Mouse (Mus musculus) G1E (cell line): ENCODE measurements around the gene Pi4k2a. TPM values are rescaled to one million over a fixed set of nuclear protein-coding genes. Genes with fewer than 3 reads are reported as not detected.

ENCODE experiments used
- ATAC-seq: 2 replicates; pipeline ENCODE4 v1.8.0; 2016; ENCODE audit warnings: mild to moderate bottlenecking; ENCODE audit not compliant: insufficient number of reproducible peaks, poor library complexity, low FRiP score, severe bottlenecking; ENCODE audit errors: extremely low read depth
- DNase-seq: peaks from one replicate; pipeline ENCODE4 v3.0.0; 2012; ENCODE audit warnings: low spot score
- H3K27me3 ChIP-seq: 2 replicates; pipeline ENCODE4 v1.6.1; 2012; ENCODE audit warnings: mild to moderate bottlenecking, low read length, inconsistent platforms; ENCODE audit not compliant: insufficient read depth
- H3K36me3 ChIP-seq: replicated peaks from 2 replicates; pipeline ENCODE3; 2012; ENCODE audit warnings: mild to moderate bottlenecking, inconsistent platforms
- H3K4me1 ChIP-seq: 2 replicates; pipeline ENCODE4 v1.6.1; 2012; ENCODE audit warnings: low read depth, low read length, inconsistent platforms, mixed read lengths; ENCODE audit not compliant: insufficient read depth
- H3K4me3 ChIP-seq: 2 replicates; pipeline ENCODE4 v1.5.1; 2012; ENCODE audit warnings: low read depth, mild to moderate bottlenecking, inconsistent platforms, low read length, moderate library complexity, mixed read lengths
- H3K9me3 ChIP-seq: replicated peaks from 2 replicates; pipeline ENCODE4 v1.6.1; 2012; ENCODE audit warnings: inconsistent platforms
- CTCF ChIP-seq: IDR thresholded peaks from 2 replicates; pipeline ENCODE4 v1.5.1; 2012; ENCODE audit warnings: low read depth, low read length, inconsistent platforms, mixed read lengths
- GATA1 ChIP-seq: IDR thresholded peaks from 2 replicates; pipeline ENCODE4 v1.6.1; 2012; ENCODE audit warnings: borderline replicate concordance, low read length, inconsistent platforms, mixed read lengths
- GATA2 ChIP-seq: IDR thresholded peaks from 2 replicates; pipeline ENCODE4 v1.6.1; 2012; ENCODE audit warnings: low read depth, low read length, inconsistent platforms, borderline replicate concordance
- POLR2AphosphoS5 ChIP-seq: IDR thresholded peaks from 2 replicates; pipeline ENCODE4 v1.6.1; 2012; ENCODE audit warnings: low read depth, low read length, inconsistent platforms; ENCODE audit not compliant: insufficient replicate concordance
- TAL1 ChIP-seq: conservative IDR thresholded peaks from 2 replicates; pipeline ENCODE4 v1.6.1; 2012; ENCODE audit warnings: low read depth, low read length, inconsistent platforms, mixed read lengths
- polyA plus RNA-seq: library from polyadenylated mRNA; stranded (reverse); fragments of >175 nt; gene quantifications from 2 replicates; pipeline ENCODE4 v1.2.3, GENCODE M21; 2012
- total RNA-seq, 2 experiments: library from RNA; stranded (forward) in 1 of 2; stranded (reverse) in 1 of 2; fragments of 200-1000 nt in 1 of 2; fragments of >200 nt in 1 of 2; fragmentation: Nextera tagmentation in 1 of 2; gene quantifications; 2 replicates each; pipeline ENCODE4 v1.2.3; 2014 to 2017

Pi4k2a gene
- total and polyA plus RNA-seq, 3 experiments, result 5.5 to 14.5 (median 10.7) TPM

DNA sequence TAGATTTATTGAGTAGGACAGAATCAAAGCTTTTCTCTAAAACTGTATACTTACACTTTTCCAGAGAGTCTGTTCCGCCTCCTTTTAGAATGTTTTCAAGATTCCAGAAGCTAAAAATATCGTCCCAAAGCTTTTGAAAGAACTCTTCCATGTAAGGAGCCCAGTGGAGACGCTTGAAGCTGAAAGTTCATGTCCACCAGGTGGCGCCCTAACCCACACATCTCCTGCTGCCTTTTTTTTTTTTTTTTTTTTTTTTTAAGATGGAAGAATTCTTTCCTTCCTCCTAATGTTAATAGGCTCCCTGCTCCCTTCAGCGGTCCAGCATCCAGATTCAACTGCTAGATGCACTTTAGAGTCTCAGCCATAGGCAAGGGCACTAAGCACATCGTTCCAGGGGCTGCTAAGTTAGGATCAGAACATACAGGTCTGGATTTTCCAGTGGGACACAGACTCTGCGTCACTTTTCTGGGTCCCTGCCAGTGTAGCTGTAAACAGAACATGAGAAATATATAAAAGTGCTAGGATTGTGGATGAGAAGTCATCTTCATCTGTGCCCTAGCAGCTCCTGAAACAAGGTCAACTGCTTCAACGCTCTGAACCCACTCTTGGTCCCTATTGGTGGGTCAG, 54.4 kb downstream of the Pi4k2a start:
- Histone ChIP-seq H3K9me3 (peaks cover 14% of the 10 kb centered on the region), H3K4me1 (peaks cover 2% of the 10 kb centered on the region; the same call in 1 of the 2 replicates), H3K27me3 (peaks cover 33% of the 10 kb centered on the region), H3K36me3 (no peaks in the 10 kb centered on the region), H3K4me3 (no peak overlapping the region)
- DNase-seq (peak; percentile 31), ATAC-seq (no peak)
- TF ChIP-seq CTCF (peak; percentile 31; the same call in 1 of the 2 replicates), GATA1 (no peak), GATA2 (no peak), TAL1 (no peak), POLR2AphosphoS5 (no peak)

DNA sequence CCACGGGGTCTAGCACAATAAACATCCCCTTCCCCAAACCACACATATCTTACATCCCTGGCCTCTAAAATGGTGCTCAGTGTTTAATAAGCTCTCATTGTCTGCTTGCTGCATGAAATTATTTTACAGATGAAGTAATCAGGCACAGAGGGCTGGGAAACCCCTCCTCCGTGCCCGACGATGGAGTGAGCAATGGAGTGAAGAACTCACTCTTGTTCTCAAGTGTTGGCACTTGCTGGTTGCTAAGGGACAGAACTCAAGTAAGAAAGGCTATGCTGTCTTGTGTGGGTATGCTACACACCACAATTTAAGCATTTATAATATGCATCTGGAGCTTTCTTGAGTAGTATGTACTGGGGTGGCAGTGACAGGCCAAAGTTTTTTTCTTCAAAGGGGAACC, 54.9 kb downstream of the Pi4k2a start:
- peaks cover 2% of the 10 kb centered on the region; the same call in 1 of the 2 replicates for H3K4me1 ChIP-seq
- H3K27me3 ChIP-seq, result peaks cover 34% of the 10 kb centered on the region

DNA sequence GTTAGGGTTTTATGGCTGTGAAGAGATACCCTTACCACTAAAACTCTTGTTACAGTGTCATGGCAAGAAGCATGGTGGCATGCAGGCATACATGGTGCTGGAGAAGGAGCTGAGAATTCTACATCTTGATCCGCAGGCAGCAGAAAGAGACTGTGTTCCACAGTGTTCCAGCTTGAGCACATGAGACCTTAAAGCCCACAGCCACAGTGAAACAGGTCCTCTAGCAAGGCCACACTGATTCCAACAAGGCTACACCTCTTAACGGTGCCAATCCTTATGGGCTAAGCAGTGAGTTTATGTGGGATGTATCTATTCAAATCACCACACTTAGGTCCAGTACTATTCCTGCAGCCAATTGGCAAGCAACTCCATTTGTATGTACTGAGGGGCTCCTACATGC, 55.5 kb downstream of the Pi4k2a start:
- no peak for DNase-seq
- Histone ChIP-seq H3K36me3 (no peaks in the 10 kb centered on the region), H3K4me3 (no peak overlapping the region), H3K4me1 (peaks cover 2% of the 10 kb centered on the region; the same call in 1 of the 2 replicates), H3K27me3 (peaks cover 38% of the 10 kb centered on the region), H3K9me3 (peaks cover 14% of the 10 kb centered on the region)
- TF ChIP-seq TAL1, result no peak
- no peak for ATAC-seq

More for the DNA sequence above, 54.9 kb downstream of the Pi4k2a start:
- Histone ChIP-seq H3K36me3 (no peaks in the 10 kb centered on the region), H3K9me3 (peaks cover 14% of the 10 kb centered on the region), H3K4me3 (no peak overlapping the region)
- no peak for ATAC-seq
- DNase-seq, result no peak
- TF ChIP-seq TAL1, result no peak
- TF ChIP-seq POLR2AphosphoS5, result no peak
- no peak for TF ChIP-seq GATA2
- TF ChIP-seq CTCF, result no peak
- no peak for TF ChIP-seq GATA1

DNA sequence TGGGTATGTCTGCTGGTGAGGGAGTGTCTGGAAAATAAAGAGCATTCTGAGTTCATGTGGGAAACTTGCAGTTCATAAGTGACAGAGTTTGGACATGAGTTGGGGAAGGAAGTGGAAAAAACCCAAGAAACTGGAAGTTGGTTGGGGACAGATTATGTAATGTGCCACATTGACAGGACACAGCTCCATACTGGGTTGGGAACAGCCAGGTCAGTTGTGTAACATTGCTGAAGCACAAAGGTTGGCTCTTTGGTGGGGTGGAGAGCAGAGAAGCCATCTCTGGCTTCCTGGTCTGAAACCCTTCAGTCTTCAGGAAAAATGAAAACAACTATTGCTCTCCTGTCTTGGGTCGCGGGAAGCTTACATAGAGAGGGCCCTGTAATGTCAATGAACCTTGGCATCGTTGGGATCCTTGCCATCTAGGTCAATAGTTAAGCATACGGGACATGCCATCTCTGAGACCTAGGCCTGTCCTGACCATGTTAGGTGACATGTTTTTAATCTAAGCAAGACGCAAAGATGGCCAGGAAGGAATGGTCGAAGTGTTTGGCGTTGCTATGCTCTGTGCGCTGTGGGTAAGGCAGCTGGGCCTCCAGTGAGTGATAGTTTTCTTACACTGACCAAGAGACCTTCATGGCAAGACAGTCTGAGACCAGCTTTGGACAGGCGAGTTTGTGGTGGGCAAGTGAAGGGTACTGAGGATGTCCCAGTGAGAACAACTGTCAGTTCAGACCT, 56.2 kb downstream of the Pi4k2a start:
- TF ChIP-seq GATA1 (no peak), TAL1 (no peak)
- H3K27me3 ChIP-seq, result peaks cover 45% of the 10 kb centered on the region
- H3K36me3 ChIP-seq, result no peaks in the 10 kb centered on the region
- no peak for ATAC-seq
- H3K9me3 ChIP-seq, result peaks cover 14% of the 10 kb centered on the region
- H3K4me1 ChIP-seq, result peaks cover 2% of the 10 kb centered on the region; the same call in 1 of the 2 replicates
- no peak for DNase-seq
- H3K4me3 ChIP-seq, result no peak overlapping the region

DNA sequence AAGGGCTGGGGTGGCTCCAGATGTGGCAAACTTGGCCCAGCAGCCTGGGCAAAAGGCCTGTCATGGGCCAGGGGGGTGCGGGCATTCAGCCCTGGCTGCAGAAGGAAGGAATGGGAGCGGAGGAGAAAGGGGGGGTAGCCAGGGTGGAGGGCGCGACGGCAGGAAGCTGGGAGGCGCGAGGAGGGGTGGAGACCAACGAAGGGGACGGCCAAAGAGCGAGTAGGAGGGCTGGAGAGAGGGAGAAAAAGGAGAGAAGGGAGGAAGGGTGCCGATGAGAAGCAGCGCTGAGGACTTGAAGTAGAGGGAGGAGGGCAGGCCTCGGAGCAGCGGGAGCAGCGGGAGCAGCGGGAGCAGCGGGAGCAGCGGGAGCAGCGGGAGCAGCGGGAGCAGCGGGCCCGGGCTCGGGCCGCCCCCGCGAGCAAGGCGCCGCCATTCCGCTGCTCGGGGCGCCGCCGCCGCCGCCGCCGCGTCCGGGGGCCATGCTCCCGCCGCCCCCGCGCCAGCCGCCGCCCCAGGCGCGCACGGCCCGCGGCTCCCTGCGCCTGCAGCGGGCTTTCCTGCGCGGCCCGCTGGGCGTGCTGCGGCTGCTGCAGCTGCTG, 57.0 kb downstream of the Pi4k2a start, which contains the start of gene Marveld1:
TSS of gene Marveld1 (plus strand) at position 231 of the 599 bp plus-strand sequence.
- Histone ChIP-seq H3K36me3 (no peaks in the 10 kb centered on the region), H3K4me3 (0 out of 2 replicates have a peak within 1 kb of the TSS, but pooled peaks have one; percentile 14), H3K9me3 (peaks cover 14% of the 10 kb centered on the region), H3K4me1 (peaks cover 4% of the 10 kb centered on the region), H3K27me3 (peaks cover 45% of the 10 kb centered on the region)
- DNase-seq, result no peak
- no peak for ATAC-seq
- TF ChIP-seq TAL1 (no peak), CTCF (no peak), GATA2 (no peak), POLR2AphosphoS5 (no peak), GATA1 (no peak)

DNA sequence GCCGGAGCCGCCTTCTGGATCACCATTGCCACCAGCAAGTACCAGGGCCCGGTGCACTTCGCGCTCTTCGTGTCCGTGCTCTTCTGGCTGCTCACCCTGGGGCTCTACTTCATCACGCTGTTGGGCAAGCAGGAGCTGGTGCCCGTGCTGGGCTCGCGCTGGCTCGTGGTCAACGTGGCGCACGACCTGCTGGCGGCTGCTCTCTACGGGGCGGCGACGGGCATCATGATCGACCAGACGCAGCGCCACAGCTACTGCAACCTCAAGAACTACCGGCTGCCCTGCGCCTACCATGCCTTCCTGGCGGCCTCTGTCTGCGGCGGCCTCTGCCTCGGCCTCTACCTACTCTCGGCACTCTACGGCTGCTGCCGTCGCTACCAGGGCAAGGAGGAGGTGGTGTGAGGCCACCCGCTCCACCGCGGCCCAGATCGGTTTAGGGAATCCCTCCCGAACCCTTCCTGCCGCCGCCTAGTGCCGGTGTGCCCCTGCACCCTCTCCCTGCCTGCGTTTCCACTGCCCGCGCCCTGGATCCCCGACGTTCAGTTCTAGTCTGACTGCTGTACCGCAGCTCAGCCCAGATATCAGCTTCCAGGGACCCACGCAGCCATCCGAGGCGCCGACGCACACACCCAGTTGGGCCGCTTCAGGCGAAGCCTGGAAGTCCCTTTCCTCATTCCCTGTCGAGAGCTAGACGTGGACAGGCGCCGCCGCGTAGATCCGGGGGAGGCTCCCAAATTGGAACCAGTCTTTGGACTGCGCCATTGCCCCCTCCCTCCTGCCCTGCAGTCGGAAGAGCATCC, 57.7 kb downstream of the Pi4k2a start:
- no peak for DNase-seq
- H3K4me1 ChIP-seq, result peaks cover 4% of the 10 kb centered on the region
- no peak for ATAC-seq
- H3K27me3 ChIP-seq, result peaks cover 49% of the 10 kb centered on the region
- H3K4me3 ChIP-seq, result 0 out of 2 replicates have a peak overlapping the region, but pooled peaks have one; percentile 14
- peaks cover 14% of the 10 kb centered on the region for H3K9me3 ChIP-seq
- TF ChIP-seq POLR2AphosphoS5 (no peak), GATA2 (no peak), TAL1 (no peak), GATA1 (no peak), CTCF (no peak)
- no peaks in the 10 kb centered on the region for H3K36me3 ChIP-seq
